Mouse (Mus musculus): ENCODE measurements around the gene Nabp1. TPM values are rescaled to one million over a fixed set of nuclear protein-coding genes. Genes with fewer than 3 reads are reported as not detected.

Nabp1 gene
- polyA plus RNA-seq, 1 experiment from 2014 or later: 7.2 TPM

- WGBS (ENCODE audit: insufficient replicate concordance): 54% methylated on average over 3 of the region's 3 CpGs
- TF ChIP-seq CTCF (IDR thresholded peaks at IDR 0.05; ENCODE audit: low read depth) (no peak), EP300 (IDR thresholded peaks at IDR 0.05; ENCODE audit: low read depth) (no peak)
- Histone ChIP-seq H3K4me3 (ENCODE audit: low read depth, low read length) (no peak overlapping the region), H3K27me3 (ENCODE audit: insufficient read depth, low read length) (no peaks in the 10 kb centered on the region), H3K27ac (ENCODE audit: low read depth) (peak overlapping the region; percentile 58), H3K4me2 (ENCODE audit: low read depth, low read length) (no peak overlapping the region), H3K9me3 (ENCODE audit: low read length) (no peaks in the 10 kb centered on the region), H3K4me1 (ENCODE audit: insufficient read depth) (peaks cover 24% of the 10 kb centered on the region), H3K36me3 (replicated peaks; ENCODE audit: insufficient read depth, low read length) (no peaks in the 10 kb centered on the region), H3K9ac (replicated peaks) (no peak overlapping the region)
- no peak for DNase-seq
- ATAC-seq: no peak
These were observed 30.3 kb upstream of the Nabp1 start for GRCm38 (mm10) chr1:51508543-51508942.

GRCm38 (mm10) chr1:51507436-51507835 lies 29.2 kb upstream of the Nabp1 start:
- 79% methylated on average over 5 of the region's 5 CpGs for WGBS (ENCODE audit: insufficient replicate concordance)
- Histone ChIP-seq H3K27ac (ENCODE audit: low read depth) (no peak overlapping the region), H3K4me3 (ENCODE audit: low read depth, low read length) (no peak overlapping the region), H3K4me2 (ENCODE audit: low read depth, low read length) (no peak overlapping the region), H3K27me3 (ENCODE audit: insufficient read depth, low read length) (no peaks in the 10 kb centered on the region), H3K9ac (replicated peaks) (no peak overlapping the region), H3K9me3 (ENCODE audit: low read length) (no peaks in the 10 kb centered on the region), H3K4me1 (ENCODE audit: insufficient read depth) (peaks cover 20% of the 10 kb centered on the region), H3K36me3 (replicated peaks; ENCODE audit: insufficient read depth, low read length) (no peaks in the 10 kb centered on the region)
- TF ChIP-seq CTCF (IDR thresholded peaks at IDR 0.05; ENCODE audit: low read depth) (no peak), EP300 (IDR thresholded peaks at IDR 0.05; ENCODE audit: low read depth) (no peak)
- DNase-seq (no peak), ATAC-seq (no peak)

- H3K9me3 ChIP-seq (ENCODE audit: low read length): no peaks in the 10 kb centered on the region
- H3K4me3 ChIP-seq (ENCODE audit: low read depth, low read length): no peak overlapping the region
- H3K27ac ChIP-seq (ENCODE audit: low read depth): no peak overlapping the region
- DNase-seq: no peak
- H3K4me1 ChIP-seq (ENCODE audit: insufficient read depth): peaks cover 15% of the 10 kb centered on the region
- no peak for ATAC-seq
- 64% methylated on average over 4 of the region's 4 CpGs for WGBS (ENCODE audit: insufficient replicate concordance)
- TF ChIP-seq EP300 (IDR thresholded peaks at IDR 0.05; ENCODE audit: low read depth) (no peak), CTCF (IDR thresholded peaks at IDR 0.05; ENCODE audit: low read depth) (no peak)
- no peaks in the 10 kb centered on the region for H3K27me3 ChIP-seq (ENCODE audit: insufficient read depth, low read length)
- H3K9ac ChIP-seq (replicated peaks): no peak overlapping the region
- no peak overlapping the region for H3K4me2 ChIP-seq (ENCODE audit: low read depth, low read length)
- no peaks in the 10 kb centered on the region for H3K36me3 ChIP-seq (replicated peaks; ENCODE audit: insufficient read depth, low read length)
These were observed 28.0 kb upstream of the Nabp1 start for GRCm38 (mm10) chr1:51506236-51506635.

GRCm38 (mm10) chr1:51505632-51506031 lies 27.4 kb upstream of the Nabp1 start:
- TF ChIP-seq CTCF (IDR thresholded peaks at IDR 0.05; ENCODE audit: low read depth) (no peak), EP300 (IDR thresholded peaks at IDR 0.05; ENCODE audit: low read depth) (0 out of 2 replicates have a peak, but pooled peaks have one; percentile 13)
- no peaks in the 10 kb centered on the region for H3K36me3 ChIP-seq (replicated peaks; ENCODE audit: insufficient read depth, low read length)
- H3K4me2 ChIP-seq (ENCODE audit: low read depth, low read length): no peak overlapping the region
- peaks cover 15% of the 10 kb centered on the region for H3K4me1 ChIP-seq (ENCODE audit: insufficient read depth)
- peak; percentile 53 for ATAC-seq
- H3K27me3 ChIP-seq (ENCODE audit: insufficient read depth, low read length): no peaks in the 10 kb centered on the region
- DNase-seq: no peak
- H3K27ac ChIP-seq (ENCODE audit: low read depth): no peak overlapping the region
- WGBS (ENCODE audit: insufficient replicate concordance): 34% methylated on average over 1 of the region's 1 CpGs
- no peak overlapping the region for H3K9ac ChIP-seq (replicated peaks)
- no peak overlapping the region for H3K4me3 ChIP-seq (ENCODE audit: low read depth, low read length)
- H3K9me3 ChIP-seq (ENCODE audit: low read length): no peaks in the 10 kb centered on the region

- H3K9ac ChIP-seq (replicated peaks): no peak overlapping the region
- ATAC-seq (no peak), DNase-seq (no peak)
- no peaks in the 10 kb centered on the region for H3K27me3 ChIP-seq (ENCODE audit: insufficient read depth, low read length)
- H3K4me1 ChIP-seq (ENCODE audit: insufficient read depth): peaks cover 5% of the 10 kb centered on the region; the same call in 1 of the 2 replicates
- 48% methylated on average over 2 of the region's 2 CpGs for WGBS (ENCODE audit: insufficient replicate concordance)
- no peaks in the 10 kb centered on the region for H3K36me3 ChIP-seq (replicated peaks; ENCODE audit: insufficient read depth, low read length)
- H3K27ac ChIP-seq (ENCODE audit: low read depth): no peak overlapping the region
- no peaks in the 10 kb centered on the region for H3K9me3 ChIP-seq (ENCODE audit: low read length)
- no peak overlapping the region for H3K4me3 ChIP-seq (ENCODE audit: low read depth, low read length)
- TF ChIP-seq CTCF (IDR thresholded peaks at IDR 0.05; ENCODE audit: low read depth): no peak
- no peak for TF ChIP-seq EP300 (IDR thresholded peaks at IDR 0.05; ENCODE audit: low read depth)
- H3K4me2 ChIP-seq (ENCODE audit: low read depth, low read length): no peak overlapping the region
These were observed 24.8 kb upstream of the Nabp1 start for GRCm38 (mm10) chr1:51503055-51503454.

GRCm38 (mm10) chr1:51502353-51502752 lies 24.1 kb upstream of the Nabp1 start:
- no peak for DNase-seq
- no peaks in the 10 kb centered on the region for H3K9me3 ChIP-seq (ENCODE audit: low read length)
- no peak overlapping the region for H3K27ac ChIP-seq (ENCODE audit: low read depth)
- H3K4me1 ChIP-seq (ENCODE audit: insufficient read depth): peaks cover 5% of the 10 kb centered on the region; the same call in 1 of the 2 replicates
- H3K27me3 ChIP-seq (ENCODE audit: insufficient read depth, low read length): no peaks in the 10 kb centered on the region
- no peak overlapping the region for H3K9ac ChIP-seq (replicated peaks)
- no peak for ATAC-seq
- TF ChIP-seq EP300 (IDR thresholded peaks at IDR 0.05; ENCODE audit: low read depth): no peak
- no peak for TF ChIP-seq CTCF (IDR thresholded peaks at IDR 0.05; ENCODE audit: low read depth)
- WGBS (ENCODE audit: insufficient replicate concordance): 60% methylated on average over 5 of the region's 5 CpGs
- no peak overlapping the region for H3K4me2 ChIP-seq (ENCODE audit: low read depth, low read length)
- no peaks in the 10 kb centered on the region for H3K36me3 ChIP-seq (replicated peaks; ENCODE audit: insufficient read depth, low read length)
- no peak overlapping the region for H3K4me3 ChIP-seq (ENCODE audit: low read depth, low read length)

GRCm38 (mm10) chr1:51501251-51501650 lies 23.0 kb upstream of the Nabp1 start:
- Histone ChIP-seq H3K4me1 (ENCODE audit: insufficient read depth) (peaks cover 5% of the 10 kb centered on the region; the same call in 1 of the 2 replicates), H3K9ac (replicated peaks) (no peak overlapping the region), H3K27me3 (ENCODE audit: insufficient read depth, low read length) (no peaks in the 10 kb centered on the region), H3K36me3 (replicated peaks; ENCODE audit: insufficient read depth, low read length) (no peaks in the 10 kb centered on the region), H3K27ac (ENCODE audit: low read depth) (peak overlapping the region; percentile 18; the same call in 1 of the 2 replicates), H3K4me2 (ENCODE audit: low read depth, low read length) (no peak overlapping the region), H3K9me3 (ENCODE audit: low read length) (no peaks in the 10 kb centered on the region), H3K4me3 (ENCODE audit: low read depth, low read length) (no peak overlapping the region)
- WGBS (ENCODE audit: insufficient replicate concordance): 38% methylated on average over 12 of the region's 12 CpGs
- DNase-seq: no peak
- no peak for ATAC-seq
- TF ChIP-seq EP300 (IDR thresholded peaks at IDR 0.05; ENCODE audit: low read depth): no peak
- TF ChIP-seq CTCF (IDR thresholded peaks at IDR 0.05; ENCODE audit: low read depth): no peak
